Mouse (Mus musculus): ENCODE measurements around the gene Sesn1.

DNA sequence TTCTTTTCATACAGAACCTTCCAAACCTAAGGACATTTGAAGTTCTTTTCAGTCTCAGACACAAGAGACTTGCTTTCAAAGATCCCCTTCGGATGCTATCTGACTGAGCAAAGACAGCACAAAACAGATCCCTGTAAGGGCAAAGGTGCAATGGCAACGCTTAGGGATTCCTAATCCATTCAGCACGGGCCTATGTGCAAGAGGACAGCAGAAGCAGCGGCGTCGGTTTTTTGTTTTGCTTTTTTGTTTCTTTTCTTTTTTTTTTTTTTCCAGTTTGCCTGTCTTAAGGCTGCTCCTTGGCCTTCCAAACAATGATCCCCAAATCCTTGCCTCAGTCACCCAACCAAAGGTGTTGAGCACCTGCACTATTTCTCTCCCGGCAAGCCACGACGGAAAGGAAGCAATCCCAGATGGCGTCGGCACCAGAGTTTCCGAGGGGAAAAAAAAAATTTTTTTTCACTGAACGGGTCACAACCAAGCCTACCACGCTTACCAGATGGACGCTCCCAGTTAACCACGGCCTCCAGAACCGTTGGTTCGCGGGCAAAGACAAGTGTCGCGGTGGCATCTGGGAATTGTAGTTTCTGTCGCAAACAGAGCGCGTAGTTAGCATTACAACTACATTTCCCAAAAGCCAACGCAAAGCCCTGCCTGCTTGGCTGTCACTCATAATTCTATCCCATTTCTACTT is 510 bp upstream of the Sesn1 start:
- TF ChIP-seq POLR2A (IDR thresholded peaks at IDR 0.05; ENCODE audit: low read depth, low read length), result 0 out of 2 replicates have a peak, but pooled peaks have one; percentile 22
- 0 out of 2 replicates have a peak, but pooled peaks have one; percentile 2 for TF ChIP-seq CTCF (IDR thresholded peaks at IDR 0.05; ENCODE audit: extremely low read depth, insufficient read length, insufficient replicate concordance, low read depth, low read length)

All from small intestine, adult 2 months (tissue).